Mouse (Mus musculus) erythroblast, embryonic 14.5 days (primary cell): ENCODE measurements around the gene Kcnj5.

Experiments used
- GATA1 ChIP-seq: IDR thresholded peaks from 2 replicates; pipeline ENCODE4 v1.6.1; 2012; ENCODE audit warnings: low read length, inconsistent platforms, mixed read lengths
- TAL1 ChIP-seq: IDR thresholded peaks from 3 replicates; pipeline ENCODE4 v1.6.1; 2012; ENCODE audit warnings: low read length, inconsistent platforms, mixed read lengths

DNA sequence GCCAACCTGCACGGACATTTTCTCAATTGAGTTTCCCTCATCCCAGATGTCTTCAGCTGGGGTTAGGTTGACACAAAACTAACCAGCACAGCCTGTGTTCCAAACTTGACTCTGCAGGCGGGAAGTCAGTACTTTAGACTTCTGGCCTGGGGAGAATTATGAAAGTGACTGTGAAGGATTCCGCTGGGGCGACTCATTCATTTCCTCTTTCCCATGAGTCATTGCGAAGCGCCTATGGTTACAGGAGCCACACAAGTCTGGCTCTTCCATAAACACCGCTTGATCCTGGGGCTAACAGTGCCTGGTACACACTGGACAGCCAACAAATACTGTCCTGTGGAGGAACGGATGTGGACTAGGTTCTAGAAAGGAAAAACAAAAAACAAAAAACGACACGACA, 5.2 kb upstream of the Kcnj5 start:
- TF ChIP-seq GATA1, result no peak
- no peak for TF ChIP-seq TAL1
